Mouse (Mus musculus): ENCODE measurements around the gene Sept6. TPM values are rescaled to one million over a fixed set of nuclear protein-coding genes. Genes with fewer than 3 reads are reported as not detected.

Sept6 gene
- polyA plus RNA-seq, 1 experiment: 18.7 TPM

DNA sequence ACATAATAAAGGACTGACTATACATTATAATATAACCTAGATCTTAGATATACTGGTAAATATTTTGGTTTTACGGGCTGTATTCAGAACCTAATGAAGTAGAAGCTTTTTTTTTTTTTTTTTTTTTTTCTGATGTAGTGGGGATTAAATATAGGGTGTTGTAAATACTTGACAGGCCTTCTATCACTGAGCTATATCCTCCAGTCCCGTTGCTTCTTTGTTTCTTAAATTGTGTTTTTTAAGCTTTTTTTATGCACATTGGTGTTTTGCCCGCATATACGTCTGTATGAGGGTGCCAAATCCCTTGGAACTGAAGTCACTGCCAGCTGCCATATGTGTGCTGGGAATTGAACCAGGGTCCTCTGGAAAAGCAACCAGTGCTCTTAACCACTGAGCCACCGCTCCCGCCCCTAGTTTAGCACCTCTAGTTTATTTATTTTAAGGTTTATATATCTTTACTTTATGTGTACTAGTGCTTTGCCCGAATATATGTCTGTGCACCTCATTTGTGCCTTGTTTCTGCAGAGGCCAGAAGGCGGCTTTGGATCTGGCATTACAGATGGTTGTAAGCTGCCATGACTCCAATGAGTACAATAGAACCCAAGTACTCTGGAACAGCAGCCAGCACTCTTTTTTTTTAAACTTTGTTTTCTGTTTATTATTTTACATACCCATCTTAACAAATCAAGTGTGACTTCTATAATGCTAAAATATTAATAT is 126.8 kb downstream of the Sept6 start:
- Histone ChIP-seq H3K27me3 (ENCODE audit: control insufficient read depth, insufficient read depth, insufficient read length) (no peaks in the 10 kb centered on the region), H3K79me2 (ENCODE audit: control insufficient read depth, insufficient read depth) (peaks cover 16% of the 10 kb centered on the region), H3ac (ENCODE audit: control insufficient read depth, insufficient read length, low read depth) (no peak overlapping the region), H3K36me3 (ENCODE audit: control insufficient read depth, insufficient read depth) (no peaks in the 10 kb centered on the region), H3K4me3 (ENCODE audit: insufficient read depth, poor library complexity, severe bottlenecking) (peak overlapping the region; percentile 18), H3K79me3 (ENCODE audit: low read depth) (peaks cover 21% of the 10 kb centered on the region)
- TF ChIP-seq MAX (IDR thresholded peaks at IDR 0.05) (no peak), USF1 (IDR thresholded peaks at IDR 0.05; ENCODE audit: low read depth) (no peak), CTCF (IDR thresholded peaks at IDR 0.05; ENCODE audit: control insufficient read depth, insufficient read depth, insufficient read length) (no peak), CEBPB (IDR thresholded peaks at IDR 0.05; ENCODE audit: low read depth) (no peak), MYOD1 (IDR thresholded peaks at IDR 0.05; ENCODE audit: control insufficient read depth, insufficient read length, low read depth) (no peak), MYOG (IDR thresholded peaks at IDR 0.05; ENCODE audit: control insufficient read depth, extremely low read depth, insufficient read length) (no peak), FOSL1 (IDR thresholded peaks at IDR 0.05; ENCODE audit: insufficient read depth, low read length, poor library complexity, severe bottlenecking) (no peak)

DNA sequence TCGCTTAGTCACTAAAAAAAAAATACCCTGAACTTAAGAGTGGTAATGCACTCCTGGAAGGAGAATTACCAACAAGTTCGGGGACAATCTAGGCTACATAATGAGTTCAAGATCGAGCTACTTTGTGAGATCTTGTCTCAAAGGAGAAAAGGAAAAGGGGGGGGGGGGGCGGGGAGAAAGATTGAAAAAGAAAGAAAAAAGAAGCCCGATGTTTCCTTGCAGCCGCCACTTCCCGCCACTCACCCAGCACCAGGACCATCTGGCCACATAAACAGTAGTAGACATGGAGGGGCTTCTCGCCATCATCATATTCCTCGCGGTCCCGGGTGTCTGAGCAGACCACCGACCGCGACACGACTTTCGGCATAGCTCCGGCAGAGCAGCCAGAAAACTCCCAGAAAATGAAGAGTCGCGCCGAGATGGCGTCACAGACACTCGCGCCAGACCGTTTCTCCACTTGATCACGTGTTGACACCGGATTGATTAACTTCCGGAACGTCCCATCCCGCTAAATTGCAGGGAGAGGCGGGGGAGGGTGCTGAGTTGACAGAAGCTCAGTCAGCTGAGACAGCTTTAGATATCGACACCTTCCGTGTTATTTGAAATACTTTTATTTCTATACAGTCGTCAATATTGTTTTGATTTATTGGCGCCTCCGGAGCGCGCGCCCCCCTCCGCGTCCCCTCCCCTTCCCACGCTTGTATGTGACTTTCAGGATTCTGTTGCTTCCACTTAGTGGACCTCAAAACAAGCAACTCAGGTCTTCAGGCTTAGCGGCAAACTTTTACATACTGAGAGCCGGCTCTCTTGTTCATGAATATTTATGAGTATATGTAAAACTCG is 127.6 kb downstream of the Sept6 start:
- H3K4me3 ChIP-seq (ENCODE audit: insufficient read depth, poor library complexity, severe bottlenecking): peak overlapping the region; percentile 37
- H3K79me2 ChIP-seq (ENCODE audit: control insufficient read depth, insufficient read depth): peaks cover 16% of the 10 kb centered on the region
- peak overlapping the region; percentile 64 for H3ac ChIP-seq (ENCODE audit: control insufficient read depth, insufficient read length, low read depth)
- H3K27me3 ChIP-seq (ENCODE audit: control insufficient read depth, insufficient read depth, insufficient read length): no peaks in the 10 kb centered on the region
- peaks cover 21% of the 10 kb centered on the region for H3K79me3 ChIP-seq (ENCODE audit: low read depth)
- TF ChIP-seq CEBPB (IDR thresholded peaks at IDR 0.05; ENCODE audit: low read depth): no peak
- peak; percentile 93 for TF ChIP-seq USF1 (IDR thresholded peaks at IDR 0.05; ENCODE audit: low read depth)
- H3K36me3 ChIP-seq (ENCODE audit: control insufficient read depth, insufficient read depth): no peaks in the 10 kb centered on the region

Other genes with a start within 250 kb of the Sept6 start
- 1.2 TPM for gene Slc25a43, start 248.1 kb downstream of the Sept6 start, polyA plus RNA-seq (2012; fragmentation: generic; extraction: Trizol)
- 988 TPM for gene Slc25a5, start 196.1 kb downstream of the Sept6 start, polyA plus RNA-seq (2012; fragmentation: generic; extraction: Trizol)
- 64.8 TPM for gene Ube2a, start 117.9 kb downstream of the Sept6 start, polyA plus RNA-seq (2012; fragmentation: generic; extraction: Trizol)
- 6.3 TPM for gene C330007P06Rik, start 117.7 kb downstream of the Sept6 start, polyA plus RNA-seq (2012; fragmentation: generic; extraction: Trizol)
- gene Nkrf, start 88.9 kb downstream of the Sept6 start, polyA plus RNA-seq (2012; fragmentation: generic; extraction: Trizol): 4.3 TPM
- gene Sowahd, start 57.1 kb upstream of the Sept6 start, polyA plus RNA-seq (2012; fragmentation: generic; extraction: Trizol): not detected
- 2,645 TPM for gene Rpl39, start 93.6 kb upstream of the Sept6 start, polyA plus RNA-seq (2012; fragmentation: generic; extraction: Trizol)
- gene Upf3b, start 118.5 kb upstream of the Sept6 start, polyA plus RNA-seq (2012; fragmentation: generic; extraction: Trizol): 4.3 TPM
- 3.2 TPM for gene Nkap, start 135.0 kb upstream of the Sept6 start, polyA plus RNA-seq (2012; fragmentation: generic; extraction: Trizol)
- 0.04 TPM for gene Akap14, start 177.0 kb upstream of the Sept6 start, polyA plus RNA-seq (2012; fragmentation: generic; extraction: Trizol)
- gene Ndufa1, start 199.4 kb upstream of the Sept6 start, polyA plus RNA-seq (2012; fragmentation: generic; extraction: Trizol): 254 TPM
- gene Rnf113a1, start 199.5 kb upstream of the Sept6 start, polyA plus RNA-seq (2012; fragmentation: generic; extraction: Trizol): 4.5 TPM
- gene Gm9, start 219.2 kb upstream of the Sept6 start, polyA plus RNA-seq (2012; fragmentation: generic; extraction: Trizol): not detected
- not detected for gene Rhox1, start 230.5 kb upstream of the Sept6 start, polyA plus RNA-seq (2012; fragmentation: generic; extraction: Trizol)